In the genomic region with DNA sequence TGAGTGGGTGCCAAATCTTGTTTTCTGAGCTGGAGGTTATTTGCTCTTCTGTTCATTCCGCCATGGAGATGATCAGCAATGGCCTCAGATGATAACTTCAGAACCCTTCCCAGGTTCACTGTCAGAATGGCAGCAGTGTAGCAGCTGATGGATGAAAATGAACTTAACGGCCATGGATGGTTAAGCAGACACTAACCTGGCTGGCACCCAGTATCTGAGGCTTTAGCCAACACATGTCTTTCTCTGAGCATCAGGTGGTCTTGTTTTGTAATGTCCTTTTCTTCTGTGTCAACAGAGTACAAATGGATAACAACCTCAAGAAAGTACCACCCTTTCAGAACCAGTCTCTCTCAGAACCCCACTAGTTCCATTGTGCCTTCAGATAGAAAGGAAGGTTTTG, we compare ENCODE assay signal across 22 mouse cellular contexts.
A peak's percentile ranks its signal among the peaks of the same experiment; 100 is the strongest.
DNase-seq lines count a peak whose midpoint lies in the region; ATAC-seq and TF ChIP-seq lines count a peak whose summit lies in the region.
"Had no signal": no experiment of that assay in that cellular context is flagged by ENCODE, and none has a peak within 500 bp of the region (broad histone marks: within the 10 kb centered on the region; RNA-seq: fewer than 3 reads in every experiment).

No protein-coding gene starts in this region.

- 88% methylated on average over 2 of the region's 2 CpGs for WGBS in hindbrain, embryonic 16.5 days
- WGBS in hindbrain, embryonic 10.5 days = 88% methylated on average over 2 of the region's 2 CpGs

- no peak overlapping the region for H3K4me2 ChIP-seq in hindbrain, embryonic 16.5 days (ENCODE audit: low read length)
- H3K4me2 ChIP-seq: embryonic facial prominence, embryonic 12.5 days; forebrain, embryonic 13.5 days; forebrain, embryonic 15.5 days had no signal

- TF ChIP-seq CTCF in gastrocnemius, adult 2 months (IDR thresholded peaks at IDR 0.05) = no peak

- H3K4me3 ChIP-seq in hindbrain, embryonic 16.5 days (ENCODE audit: low read length) = no peak overlapping the region
- H3K4me3 ChIP-seq in hindbrain, embryonic 10.5 days = no peak overlapping the region
- no peak overlapping the region for H3K4me3 ChIP-seq in gastrocnemius, adult 2 months
- H3K4me3 ChIP-seq: embryonic facial prominence, embryonic 10.5 days; embryonic facial prominence, embryonic 12.5 days; forebrain, embryonic 13.5 days; forebrain, embryonic 15.5 days had no signal

- H3K9me3 ChIP-seq in hindbrain, embryonic 16.5 days (ENCODE audit: control insufficient read depth, low read length) = no peaks in the 10 kb centered on the region
- H3K9me3 ChIP-seq in hindbrain, embryonic 10.5 days = no peaks in the 10 kb centered on the region
- H3K9me3 ChIP-seq: embryonic facial prominence, embryonic 10.5 days; embryonic facial prominence, embryonic 12.5 days; forebrain, embryonic 13.5 days; forebrain, embryonic 15.5 days; G1E had no signal

- ATAC-seq in hindbrain, embryonic 16.5 days = peak; percentile 42; the same call in 1 of the 2 replicates
- ATAC-seq: CD4-positive, CD25-positive, alpha-beta regulatory T cell, adult 4 months; forebrain, embryonic 13.5 days; forebrain, embryonic 15.5 days; forebrain, postnatal 0 days had no signal

- intact Hi-C loops in left cerebral cortex, postnatal 4 days (cut with DNase I) = no loop called here
- intact Hi-C loops in left cerebral cortex, postnatal 14 days (cut with DNase I) = no loop called here
- intact Hi-C loops in gastrocnemius, adult 2 months (cut with DNase I) = no loop called here

- no peaks in the 10 kb centered on the region for H3K27me3 ChIP-seq in hindbrain, embryonic 16.5 days (replicated peaks; ENCODE audit: control insufficient read depth, insufficient read depth, low read length)
- H3K27me3 ChIP-seq in hindbrain, embryonic 10.5 days (ENCODE audit: insufficient read depth, poor library complexity, severe bottlenecking) = no peaks in the 10 kb centered on the region
- H3K27me3 ChIP-seq: CH12.LX; embryonic facial prominence, embryonic 12.5 days; forebrain, embryonic 13.5 days; forebrain, embryonic 15.5 days had no signal

- no peaks in the 10 kb centered on the region for H3K36me3 ChIP-seq in hindbrain, embryonic 16.5 days (ENCODE audit: control insufficient read depth, insufficient read depth, low read length)
- H3K36me3 ChIP-seq in hindbrain, embryonic 10.5 days = no peaks in the 10 kb centered on the region
- H3K36me3 ChIP-seq: embryonic facial prominence, embryonic 10.5 days; embryonic facial prominence, embryonic 12.5 days; forebrain, embryonic 15.5 days; G1E had no signal

- DNase-seq in cerebellum, postnatal 10 days = peak; percentile 82 to 83
- no peak for DNase-seq in cerebellum, adult 9-10 months
- DNase-seq in hindbrain, embryonic 10.5 days (ENCODE audit: low spot score) = no peak
- DNase-seq in left cerebral cortex, postnatal 4 days = peak; percentile 75
- DNase-seq in left cerebral cortex, postnatal 14 days (ENCODE audit: low spot score in 2 of 2) = no peak
- peak; percentile 48 for DNase-seq in Muller cell, postnatal 12 days (ENCODE audit: inconsistent ontology term)
- no peak for DNase-seq in gastrocnemius, adult 2 months
- DNase-seq: adrenal gland, adult 2 months; adrenal gland, postnatal 10 days; adrenal gland, postnatal 25 days; B cell, adult 2 months; cerebellum, adult 11-12 months; cerebellum, adult 8-10 months; forebrain, postnatal 0 days had no signal

- H3K4me1 ChIP-seq in hindbrain, embryonic 16.5 days (ENCODE audit: control insufficient read depth, insufficient read depth, low read depth, low read length) = no peaks in the 10 kb centered on the region; the same call in 1 of the 2 replicates
- H3K4me1 ChIP-seq in hindbrain, embryonic 10.5 days (replicated peaks) = 0 out of 2 replicates have a peak, but pooled peaks cover 6% of the 10 kb centered on the region
- H3K4me1 ChIP-seq: embryonic facial prominence, embryonic 12.5 days had no signal

- no peak overlapping the region for H3K9ac ChIP-seq in hindbrain, embryonic 16.5 days (ENCODE audit: low read depth, low read length)
- H3K9ac ChIP-seq: embryonic facial prominence, embryonic 12.5 days; forebrain, embryonic 13.5 days; forebrain, embryonic 15.5 days; forebrain, postnatal 0 days had no signal

- no peak overlapping the region for H3K27ac ChIP-seq in hindbrain, embryonic 16.5 days (ENCODE audit: low read depth, low read length)
- no peak overlapping the region for H3K27ac ChIP-seq in hindbrain, embryonic 10.5 days
- no peak overlapping the region for H3K27ac ChIP-seq in gastrocnemius, adult 2 months
- H3K27ac ChIP-seq: embryonic facial prominence, embryonic 10.5 days; embryonic facial prominence, embryonic 12.5 days; forebrain, embryonic 13.5 days had no signal

Comparison
In these comparisons a context has a peak if more than half of its experiments do, and no peak if none do; other contexts are left out.
1. DNase-seq: peak in cerebellum, postnatal 10 days (2 of 2), left cerebral cortex, postnatal 4 days (single experiment) and Muller cell, postnatal 12 days (single experiment); none in cerebellum, adult 9-10 months (single experiment), hindbrain, embryonic 10.5 days (single experiment), left cerebral cortex, postnatal 14 days (0 of 2) and gastrocnemius, adult 2 months (single experiment).